Mouse (Mus musculus) liver, embryonic 14.5 days (tissue): ENCODE measurements around the gene Miip. TPM values are rescaled to one million over a fixed set of nuclear protein-coding genes. Genes with fewer than 3 reads are reported as not detected.
A peak's percentile ranks its signal among the peaks of the same experiment; 100 is the strongest.
"Not testable (repeated sequence)": the region's sequence is repeated elsewhere in the genome, so short reads cannot be mapped to it uniquely, and the experiment has no call there.

ENCODE experiments used
- ATAC-seq: fragments of 200-750 bp; cut with Nextera tagmentation; 2 replicates; pipeline ENCODE4 v1.8.0; 2017; ENCODE audit warnings: moderate number of reproducible peaks, mild to moderate bottlenecking, moderate library complexity; ENCODE audit not compliant: insufficient read depth
- DNase-seq, 3 experiments: peaks; one replicate each; pipeline ENCODE4 v3.0.0-alpha.2; 2012 to 2013; ENCODE audit warnings: low read depth in 3 of 3, low spot score in 3 of 3
- H3K27ac ChIP-seq: fragments of 300-500 bp; sonication (generic); 2 replicates; pipeline ENCODE4 v1.5.1; 2014; ENCODE audit warnings: moderate library complexity, mild to moderate bottlenecking, control low read depth, inconsistent platforms
- H3K27me3 ChIP-seq: fragments of 300-500 bp; sonication (generic); 2 replicates; pipeline ENCODE4 v1.6.1; 2014; ENCODE audit warnings: mild to moderate bottlenecking, low read length, moderate library complexity; ENCODE audit not compliant: control insufficient read depth, insufficient read depth
- H3K36me3 ChIP-seq: fragments of 300-500 bp; sonication (generic); replicated peaks from 2 replicates; pipeline ENCODE4 v1.6.1; 2014; ENCODE audit warnings: low read depth; ENCODE audit not compliant: control insufficient read depth, insufficient read depth
- H3K4me1 ChIP-seq, 2 experiments: fragments of 200-500 bp in 1 of 2; fragments of 300-500 bp in 1 of 2; sonication (generic) in 1 of 2; replicated peaks; 2 replicates each; pipeline ENCODE4 v1.6.1; 2012 to 2014; ENCODE audit warnings: antibody characterized with exemption in 1 of 2, inconsistent platforms in 1 of 2, low read length in 1 of 2; ENCODE audit not compliant: control insufficient read depth in 2 of 2, insufficient read depth in 2 of 2
- H3K4me2 ChIP-seq: fragments of 300-500 bp; sonication (generic); 2 replicates; pipeline ENCODE4 v1.6.1; 2014; ENCODE audit warnings: low read depth, mild to moderate bottlenecking, control low read depth, moderate library complexity
- H3K4me3 ChIP-seq, 2 experiments: fragments of 200-500 bp in 1 of 2; fragments of 300-500 bp in 1 of 2; sonication (generic) in 1 of 2; 2 replicates each; pipeline ENCODE4 v1.5.1; 2012 to 2014; ENCODE audit warnings: low read depth in 2 of 2, low read length in 2 of 2, mild to moderate bottlenecking in 2 of 2, control low read depth in 1 of 2, inconsistent platforms in 1 of 2, moderate library complexity in 1 of 2; ENCODE audit not compliant: insufficient read depth in 1 of 2
- H3K9ac ChIP-seq: fragments of 300-500 bp; sonication (generic); replicated peaks from 2 replicates; pipeline ENCODE4 v1.6.1; 2014; ENCODE audit warnings: mild to moderate bottlenecking, control low read depth, moderate library complexity
- H3K9me3 ChIP-seq: fragments of 300-500 bp; sonication (generic); 2 replicates; pipeline ENCODE4 v1.6.1; 2016; ENCODE audit warnings: low read length, mixed read lengths; ENCODE audit not compliant: control insufficient read depth
- CTCF ChIP-seq: IDR thresholded peaks from 2 replicates; pipeline ENCODE4 v1.5.1; 2016; ENCODE audit warnings: antibody characterized with exemption, low read depth, control low read depth
- EP300 ChIP-seq: IDR thresholded peaks from 2 replicates; pipeline ENCODE4 v1.6.1; 2016; ENCODE audit warnings: antibody characterized with exemption, low read depth
- WGBS: fragments of 180-500 bp; shearing (Covaris S2); extraction: QIAGEN DNeasy Blood & Tissue Kit; methylation state at CpG from one replicate; pipeline ENCODE4 v1.1.7; 2014; ENCODE audit not compliant: insufficient replicate concordance; 5-methylcytosine and 5-hydroxymethylcytosine counted together
- polyA plus RNA-seq, 2 experiments: library from polyadenylated mRNA; depleted of rRNA in 1 of 2; stranded (reverse) in 1 of 2; unstranded in 1 of 2; fragments of >200 nt; fragmentation: Nextera tagmentation in 1 of 2; extraction: Ambion mirVana in 1 of 2; gene quantifications; 2 replicates each; pipeline versions ENCODE4 v1.2.1 to v1.2.3; 2012 to 2014

Miip gene
- polyA plus RNA-seq, 2 experiments: 18.5 to 33.8 TPM

GRCm38 (mm10) chr4:147878537-147878936, 9.9 kb upstream of the Miip start:
- Histone ChIP-seq H3K27me3 (no peaks in the 10 kb centered on the region), H3K4me1 (peaks cover 0 to 4% of the 10 kb centered on the region in 2 experiments; a peak in 1 of 4 replicates), H3K36me3 (peaks cover 28% of the 10 kb centered on the region), H3K9me3 (no peaks in the 10 kb centered on the region), H3K4me3 (no peak overlapping the region), H3K9ac (no peak overlapping the region), H3K4me2 (no peak overlapping the region), H3K27ac (no peak overlapping the region)
- ATAC-seq (no peak), DNase-seq (no peak)
- WGBS: 77% methylated on average over 9 of the region's 9 CpGs
- no peak for TF ChIP-seq EP300
- no peak for TF ChIP-seq CTCF

DNA sequence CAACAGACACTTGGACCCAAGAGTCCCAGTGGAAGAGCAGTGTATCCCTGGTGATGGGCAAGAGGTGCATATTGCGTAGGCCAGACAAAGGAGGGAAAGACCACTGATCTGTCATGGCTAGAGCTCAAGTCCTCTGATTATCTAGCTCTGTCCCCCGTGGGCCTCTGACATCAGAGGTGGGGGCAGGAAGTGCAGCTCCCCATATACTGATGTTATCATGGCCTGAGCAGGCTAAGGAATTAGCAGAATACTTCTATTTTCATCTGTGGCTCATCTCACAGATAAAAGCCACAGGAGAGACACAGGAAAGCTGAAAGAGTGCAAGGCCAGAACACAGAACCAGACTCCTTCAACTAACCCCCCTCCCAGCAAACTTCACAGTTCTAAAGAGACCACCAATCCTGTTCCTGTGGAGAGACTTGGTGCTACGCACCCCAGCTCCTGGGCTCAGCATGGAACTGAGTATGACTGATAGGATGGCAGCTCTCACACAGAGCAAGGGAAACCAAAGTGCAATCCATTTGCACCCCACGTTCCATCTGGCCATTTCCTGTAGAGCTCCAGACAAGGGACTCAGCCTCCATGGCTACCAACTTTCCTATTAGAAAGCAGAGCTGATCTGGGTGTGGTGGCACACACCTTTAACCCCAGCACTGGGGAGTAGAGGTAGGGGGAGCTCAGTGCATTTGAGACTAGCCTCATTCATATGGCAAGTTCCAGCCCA, 7.4 kb upstream of the Miip start:
- Histone ChIP-seq H3K36me3 (peaks cover 25% of the 10 kb centered on the region), H3K27ac (no peak overlapping the region), H3K4me3 (no peak overlapping the region), H3K4me2 (no peak overlapping the region), H3K9ac (no peak overlapping the region), H3K27me3 (no peaks in the 10 kb centered on the region), H3K4me1 (peaks cover 0 to 4% of the 10 kb centered on the region in 2 experiments; a peak in 1 of 4 replicates), H3K9me3 (no peaks in the 10 kb centered on the region)
- DNase-seq (no peak), ATAC-seq (no peak)
- TF ChIP-seq EP300 (no peak), CTCF (no peak)
- 38% methylated on average over 4 of the region's 4 CpGs for WGBS

DNA sequence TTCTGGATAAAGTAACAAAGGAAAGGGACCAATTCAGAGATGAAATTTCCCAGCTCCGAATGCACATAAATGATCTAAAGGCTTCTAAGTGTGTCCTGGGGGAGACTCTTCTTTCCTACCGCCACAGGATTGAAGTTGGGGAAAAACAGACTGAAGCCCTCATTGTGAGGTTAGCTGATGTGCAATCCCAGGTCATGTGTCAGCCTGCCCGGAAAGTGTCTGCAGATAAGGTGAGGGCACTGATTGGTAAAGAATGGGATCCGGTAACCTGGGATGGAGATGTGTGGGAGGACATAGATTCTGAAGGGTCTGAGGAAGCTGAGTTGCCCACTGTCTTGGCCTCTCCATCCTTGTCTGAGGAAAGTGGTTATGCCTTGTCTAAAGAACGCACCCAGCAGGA, 622 bp upstream of the Miip start:
- Histone ChIP-seq H3K27me3 (no peaks in the 10 kb centered on the region), H3K4me3 (peak overlapping the region; percentile 89 to 94), H3K36me3 (peaks cover 13% of the 10 kb centered on the region), H3K4me2 (peak overlapping the region; percentile 96), H3K27ac (peak overlapping the region; percentile 64), H3K9me3 (no peaks in the 10 kb centered on the region), H3K9ac (peak overlapping the region; percentile 85), H3K4me1 (peaks cover 14 to 26% of the 10 kb centered on the region in 2 experiments)
- DNase-seq (no peak), ATAC-seq (no peak)
- TF ChIP-seq CTCF: no peak
- TF ChIP-seq EP300: no peak
- WGBS: 8% methylated on average over 5 of the region's 5 CpGs

GRCm38 (mm10) chr4:147867563-147868449, 810 bp downstream of the Miip start:
- H3K4me1 ChIP-seq: peaks cover 14 to 26% of the 10 kb centered on the region in 2 experiments
- peaks cover 1% of the 10 kb centered on the region for H3K36me3 ChIP-seq
- 5% methylated on average over 22 of the region's 22 CpGs for WGBS

DNA sequence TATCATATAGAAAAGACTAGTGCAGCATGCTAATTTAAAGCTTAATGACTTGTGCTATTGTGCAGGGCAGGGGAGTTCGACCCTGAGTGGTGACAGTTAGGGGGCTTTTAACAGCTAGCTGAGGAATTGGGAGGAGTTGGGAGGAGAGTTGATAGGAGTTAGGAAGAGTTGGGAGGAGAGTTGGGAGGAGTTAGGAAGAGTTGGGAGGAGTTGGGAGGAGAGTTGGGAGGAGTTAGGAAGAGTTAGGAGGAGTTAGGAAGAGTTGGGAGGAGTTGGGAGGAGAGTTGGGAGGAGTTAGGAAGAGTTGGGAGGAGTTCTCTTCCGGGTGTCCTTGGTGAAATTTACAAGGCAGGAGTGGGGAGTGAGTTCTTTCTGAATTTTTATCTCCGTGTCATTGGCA, 1.8 kb downstream of the Miip start:
- peak overlapping the region; percentile 93 for H3K4me2 ChIP-seq
- H3K27ac ChIP-seq, H3K9ac ChIP-seq, H3K9me3 ChIP-seq, H3K27me3 ChIP-seq, H3K4me3 ChIP-seq, DNase-seq, ATAC-seq, H3K36me3 ChIP-seq: not testable (repeated sequence)
- WGBS: 53% methylated on average over 3 of the region's 3 CpGs
- peaks cover 14 to 26% of the 10 kb centered on the region in 2 experiments for H3K4me1 ChIP-seq

More at GRCm38 (mm10) chr4:147867563-147868449, 810 bp downstream of the Miip start:
- Histone ChIP-seq H3K27ac (peak overlapping the region; percentile 77), H3K4me2 (peak overlapping the region; percentile 93), H3K4me3 (peak overlapping the region; percentile 78 to 89), H3K27me3 (no peaks in the 10 kb centered on the region), H3K9me3 (no peaks in the 10 kb centered on the region), H3K9ac (peak overlapping the region; percentile 93)
- TF ChIP-seq EP300 (no peak), CTCF (no peak; the same call in 1 of the 2 replicates)
- no peak for DNase-seq
- no peak for ATAC-seq
